Mouse (Mus musculus) CH12.LX (cell line): Measurements from ENCODE around the gene Tfap2e. TPM values are rescaled to one million over a fixed set of nuclear protein-coding genes. Genes with fewer than 3 reads are reported as not detected.

Source experiments
- DNase-seq: peaks from one replicate; pipeline ENCODE4 v3.0.0-alpha.2; 2013; ENCODE audit errors: extremely low read depth
- H3K27ac ChIP-seq: 2 replicates; pipeline ENCODE4 v1.5.1; 2012; ENCODE audit warnings: low read depth, mild to moderate bottlenecking, control low read depth, moderate library complexity; ENCODE audit not compliant: insufficient read depth
- H3K27me3 ChIP-seq: replicated peaks from 2 replicates; pipeline ENCODE3; 2012; ENCODE audit warnings: inconsistent platforms
- H3K36me3 ChIP-seq, 2 experiments: replicated peaks in 1 of 2; 2 replicates each; pipeline versions ENCODE3 to v1.6.1; 2012; ENCODE audit warnings: inconsistent platforms in 1 of 2, low read length in 1 of 2, mild to moderate bottlenecking in 1 of 2, mixed read lengths in 1 of 2, moderate library complexity in 1 of 2; ENCODE audit not compliant: control insufficient read depth in 1 of 2, insufficient read depth in 1 of 2
- H3K4me1 ChIP-seq, 2 experiments: 2 replicates each; pipeline ENCODE4 v1.6.1; 2012; ENCODE audit warnings: inconsistent platforms in 1 of 2, moderate library complexity in 1 of 2; ENCODE audit not compliant: insufficient read depth in 2 of 2, control insufficient read depth in 1 of 2
- H3K4me2 ChIP-seq: 2 replicates; pipeline ENCODE4 v1.6.1; 2012; ENCODE audit warnings: low read depth, mild to moderate bottlenecking, control low read depth; ENCODE audit not compliant: poor library complexity, insufficient read depth, severe bottlenecking
- H3K4me3 ChIP-seq, 3 experiments: fragments of 150-350 bp in 1 of 3; sonication (generic) in 1 of 3; replicated peaks in 1 of 3; 2 replicates each; pipeline versions ENCODE3 to v1.5.1; 2011 to 2012; ENCODE audit warnings: low read depth in 2 of 3, low read length in 2 of 3, mild to moderate bottlenecking in 2 of 3, moderate library complexity in 2 of 3, control low read depth in 1 of 3, improper control_type of control experiment in 1 of 3, inconsistent platforms in 1 of 3, mixed read lengths in 1 of 3; ENCODE audit not compliant: poor library complexity in 1 of 3
- H3K79me2 ChIP-seq: replicated peaks from 2 replicates; pipeline ENCODE4 v1.6.1; 2012; ENCODE audit warnings: mild to moderate bottlenecking, moderate library complexity; ENCODE audit not compliant: control insufficient read depth, poor library complexity, insufficient read depth, severe bottlenecking; ENCODE audit errors: extremely low read depth
- H3K9ac ChIP-seq: 2 replicates; pipeline ENCODE4 v1.6.1; 2012; ENCODE audit warnings: low read depth, mild to moderate bottlenecking, control low read depth, moderate library complexity; ENCODE audit not compliant: insufficient read depth
- H3K9me3 ChIP-seq: replicated peaks from 2 replicates; pipeline ENCODE3; 2012; ENCODE audit warnings: low read length, inconsistent platforms, mixed read lengths
- BHLHE40 ChIP-seq: IDR thresholded peaks from 2 replicates; pipeline ENCODE4 v1.6.1; 2011; ENCODE audit warnings: mild to moderate bottlenecking, low read depth, low read length, improper control_type of control experiment
- CHD1 ChIP-seq: IDR thresholded peaks from 2 replicates; pipeline ENCODE4 v1.6.1; 2012; ENCODE audit warnings: low read depth, low read length, improper control_type of control experiment, inconsistent platforms
- CHD2 ChIP-seq: IDR thresholded peaks from 2 replicates; pipeline ENCODE4 v1.6.1; 2011; ENCODE audit warnings: low read length, improper control_type of control experiment
- E2F4 ChIP-seq: IDR thresholded peaks from 2 replicates; pipeline ENCODE4 v1.6.1; 2011; ENCODE audit warnings: low read depth, low read length, improper control_type of control experiment; ENCODE audit not compliant: insufficient replicate concordance
- ELF1 ChIP-seq: IDR thresholded peaks from 2 replicates; pipeline ENCODE4 v1.6.1; 2014; ENCODE audit warnings: low read depth, mild to moderate bottlenecking, inconsistent platforms, low read length, improper control_type of control experiment
- EP300 ChIP-seq: IDR thresholded peaks from 2 replicates; pipeline ENCODE4 v1.6.1; 2011; ENCODE audit warnings: low read length, improper control_type of control experiment
- IRF4 ChIP-seq: IDR thresholded peaks from 2 replicates; pipeline ENCODE4 v1.6.1; 2014; ENCODE audit warnings: low read depth, mild to moderate bottlenecking, inconsistent platforms, low read length, improper control_type of control experiment
- JUN ChIP-seq: IDR thresholded peaks from 2 replicates; pipeline ENCODE4 v1.6.1; 2011; ENCODE audit warnings: low read depth, mild to moderate bottlenecking, low read length, improper control_type of control experiment, moderate library complexity; ENCODE audit not compliant: insufficient read depth
- JUND ChIP-seq: conservative IDR thresholded peaks from 2 replicates; pipeline ENCODE4 v1.6.1; 2011; ENCODE audit warnings: low read depth, low read length, improper control_type of control experiment
- MAFK ChIP-seq: IDR thresholded peaks from 2 replicates; pipeline ENCODE4 v1.6.1; 2011; ENCODE audit warnings: low read length, improper control_type of control experiment; ENCODE audit not compliant: insufficient replicate concordance
- MXI1 ChIP-seq: IDR thresholded peaks from 2 replicates; pipeline ENCODE4 v1.6.1; 2011; ENCODE audit warnings: mild to moderate bottlenecking, low read depth, low read length, improper control_type of control experiment
- RCOR1 ChIP-seq: conservative IDR thresholded peaks from 2 replicates; pipeline ENCODE4 v1.6.1; 2012; ENCODE audit warnings: low read depth, mild to moderate bottlenecking, inconsistent platforms, low read length, improper control_type of control experiment
- TCF12 ChIP-seq: IDR thresholded peaks from 2 replicates; pipeline ENCODE4 v1.6.1; 2014; ENCODE audit warnings: low read depth, mild to moderate bottlenecking, inconsistent platforms, low read length, improper control_type of control experiment
- ZMIZ1 ChIP-seq: IDR thresholded peaks from 2 replicates; pipeline ENCODE4 v1.6.1; 2012; ENCODE audit warnings: low read depth, mild to moderate bottlenecking, inconsistent platforms, low read length, improper control_type of control experiment
- ZNF384 ChIP-seq: IDR thresholded peaks from 2 replicates; pipeline ENCODE4 v1.6.1; 2012; ENCODE audit warnings: low read depth, low read length, improper control_type of control experiment, inconsistent platforms
- dilution Hi-C: fragments of 300-500 bp; cut with MboI; formaldehyde crosslinking; loops from 2 replicates; pipeline ENCODE4 v1.14.3; 2020; ENCODE audit warnings: low sequenced_read_pairs; ENCODE audit not compliant: extremely low pct_unique_long_range_greater_than_20kb, extremely low pct_ligation_motif_present
- in situ Hi-C: fragments of 300-500 bp; cut with MboI; formaldehyde crosslinking; loops from 3 replicates; pipeline ENCODE4 v1.14.3; 2019; ENCODE audit warnings: low sequenced_read_pairs, low pct_ligation_motif_present, low pct_unique_long_range_greater_than_20kb, mixed read lengths
- polyA plus RNA-seq: library from polyadenylated mRNA; unstranded; fragments of >175 nt; gene quantifications from 2 replicates; pipeline ENCODE4 v1.2.1, GENCODE M21; 2012; ENCODE audit warnings: low read depth; ENCODE audit not compliant: insufficient read length
- total RNA-seq, 2 experiments: library from RNA; depleted of rRNA; stranded (reverse); fragments of 300-350 nt in 1 of 2; fragments of >200 nt in 1 of 2; gene quantifications; 2 replicates each; pipeline ENCODE4 v1.2.3; 2012 to 2014

Gene Tfap2e
- total and polyA plus RNA-seq, 3 experiments = not detected

DNA sequence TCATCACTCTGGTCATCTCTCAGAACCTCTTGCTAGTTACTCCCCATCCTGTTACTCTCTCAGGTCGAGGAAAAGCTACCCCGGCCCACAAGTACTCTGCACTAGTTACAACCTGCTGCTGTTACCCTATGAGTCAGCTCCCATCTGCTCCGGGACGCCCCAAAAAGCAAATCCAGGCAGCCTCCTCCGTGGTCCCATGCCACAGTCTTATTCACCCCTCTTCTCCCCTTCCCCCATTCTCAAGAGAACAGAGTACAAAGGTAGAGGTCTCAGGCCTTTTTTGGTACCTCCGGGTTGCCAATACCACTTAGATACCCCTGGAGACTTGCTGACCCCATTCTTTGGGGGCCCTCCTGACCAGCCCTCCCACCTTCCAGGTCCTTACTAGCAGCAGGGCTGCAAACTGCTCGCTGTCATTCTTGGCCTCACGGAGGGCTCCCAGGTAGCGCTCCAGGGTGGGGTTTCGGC is 15.6 kb upstream of the Tfap2e start:
- no peak for TF ChIP-seq E2F4
- TF ChIP-seq ELF1 = no peak
- no peak for TF ChIP-seq BHLHE40
- TF ChIP-seq ZMIZ1 = no peak
- no peak for TF ChIP-seq IRF4
- Histone ChIP-seq H3K9ac (no peak overlapping the region), H3K27ac (no peak overlapping the region), H3K4me1 (peaks cover 11 to 51% of the 10 kb centered on the region in 2 experiments), H3K4me2 (peak overlapping the region; percentile 52), H3K27me3 (no peaks in the 10 kb centered on the region), H3K36me3 (peaks cover 34 to 50% of the 10 kb centered on the region in 2 experiments), H3K4me3 (no peak overlapping the region), H3K79me2 (peaks cover 17% of the 10 kb centered on the region), H3K9me3 (no peaks in the 10 kb centered on the region)
- dilution Hi-C loops (no loop called here), in situ Hi-C loops (no loop called here)
- DNase-seq = no peak

DNA sequence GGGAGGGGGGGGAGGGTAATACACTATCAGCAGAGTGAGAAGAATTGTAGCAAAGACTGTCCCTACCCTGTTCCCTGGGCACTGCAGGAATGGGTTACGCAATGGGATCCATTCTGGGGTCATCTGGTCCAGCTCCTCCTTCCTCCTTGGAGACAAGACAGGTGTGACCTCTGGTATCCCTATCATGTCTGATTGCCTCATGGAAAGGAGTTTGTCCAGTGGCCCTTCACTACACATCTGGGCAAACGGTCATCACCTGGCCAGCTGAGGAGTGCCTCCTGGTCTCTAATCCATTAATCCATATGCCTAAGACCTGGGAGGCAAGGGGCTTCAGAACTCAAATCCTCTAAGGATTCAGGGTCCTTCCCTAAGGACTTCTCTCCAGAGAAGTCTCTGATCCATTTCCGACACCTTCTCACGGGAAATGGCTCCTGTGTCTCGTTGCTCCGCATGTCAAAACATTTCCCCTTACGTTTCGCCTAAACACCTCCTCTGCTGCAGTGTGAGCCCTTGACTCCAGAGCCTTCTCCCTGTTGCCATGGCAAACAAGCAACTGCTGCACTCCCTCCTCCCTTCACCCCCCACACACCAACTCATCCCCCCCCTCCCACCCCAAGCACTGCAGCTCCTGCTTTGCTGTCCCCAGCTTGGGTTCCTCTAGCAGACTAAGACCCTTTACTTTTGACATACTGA is 15.0 kb upstream of the Tfap2e start:
- Histone ChIP-seq H3K9me3 (no peaks in the 10 kb centered on the region), H3K4me1 (peaks cover 11 to 51% of the 10 kb centered on the region in 2 experiments), H3K79me2 (peaks cover 17% of the 10 kb centered on the region), H3K9ac (no peak overlapping the region), H3K4me3 (no peak overlapping the region), H3K36me3 (peaks cover 40 to 56% of the 10 kb centered on the region in 2 experiments), H3K27ac (no peak overlapping the region), H3K4me2 (0 out of 2 replicates have a peak overlapping the region, but pooled peaks have one; percentile 52), H3K27me3 (no peaks in the 10 kb centered on the region)
- in situ Hi-C loops (no loop called here), dilution Hi-C loops (no loop called here)
- TF ChIP-seq JUN = no peak
- TF ChIP-seq ZNF384 = no peak
- no peak for TF ChIP-seq CHD2
- no peak for TF ChIP-seq EP300
- no peak for TF ChIP-seq MXI1
- no peak for TF ChIP-seq JUND
- TF ChIP-seq RCOR1 = no peak
- TF ChIP-seq TCF12 = no peak
- TF ChIP-seq MAFK = no peak
- TF ChIP-seq CHD1 = no peak
- DNase-seq = no peak
